9 mouse cellular contexts compared by ENCODE assay signal in genomic region chr9:119976704-119977556, GRCm38 (mm10). TPM values are rescaled to one million over a fixed set of nuclear protein-coding genes. Genes with fewer than 3 reads are reported as not detected.
A peak's percentile ranks its signal among the peaks of the same experiment; 100 is the strongest.
DNase-seq lines count a peak whose midpoint lies in the region; ATAC-seq and TF ChIP-seq lines count a peak whose summit lies in the region.
"Had no signal": no experiment of that assay in that cellular context is flagged by ENCODE, and none has a peak within 500 bp of the region (broad histone marks: within the 10 kb centered on the region; RNA-seq: fewer than 3 reads in every experiment).

No protein-coding gene starts in this region.

- no peak for ATAC-seq in liver, embryonic 12.5 days
- ATAC-seq in monocyte, adult 5-6 weeks (replicated peaks; ENCODE audit: insufficient number of reproducible peaks, low FRiP score, low TSS enrichment, poor library complexity, severe bottlenecking) = no peak

- H3K4me1 ChIP-seq in liver, embryonic 12.5 days = peaks cover 57% of the 10 kb centered on the region

- WGBS in liver, embryonic 12.5 days (ENCODE audit: insufficient replicate concordance) = 11% methylated on average over 17 of the region's 17 CpGs

- DNase-seq in heart, adult 11 months = peak; percentile 91
- DNase-seq in heart, adult 8-10 months (ENCODE audit: low spot score) = no peak
- peak; percentile 30 to 44 for DNase-seq in spleen, adult 18-20 months
- DNase-seq in spleen, postnatal 14 days (ENCODE audit: low spot score in 2 of 2) = no peak
- peak; percentile 56 for DNase-seq in thymus, postnatal 4 days
- DNase-seq in gastrocnemius, adult 2 months = no peak
- DNase-seq: gastrocnemius, postnatal 25 days had no signal

- H3K27ac ChIP-seq in liver, embryonic 12.5 days = peak overlapping the region; percentile 45; the same call in 1 of the 2 replicates
- no peak overlapping the region for H3K27ac ChIP-seq in gastrocnemius, adult 2 months

- peak overlapping the region; percentile 25 for H3K4me3 ChIP-seq in liver, embryonic 12.5 days
- no peak overlapping the region for H3K4me3 ChIP-seq in gastrocnemius, adult 2 months

- intact Hi-C loops in gastrocnemius, adult 2 months (cut with DNase I) = no loop called here

- H3K9ac ChIP-seq in liver, embryonic 12.5 days = no peak overlapping the region

- peaks cover 30% of the 10 kb centered on the region for H3K36me3 ChIP-seq in liver, embryonic 12.5 days

- no peaks in the 10 kb centered on the region for H3K9me3 ChIP-seq in liver, embryonic 12.5 days (replicated peaks)

- no peaks in the 10 kb centered on the region for H3K27me3 ChIP-seq in liver, embryonic 12.5 days (replicated peaks)

- TF ChIP-seq CTCF in gastrocnemius, adult 2 months (IDR thresholded peaks at IDR 0.05) = no peak

- peak overlapping the region; percentile 44 for H3K4me2 ChIP-seq in liver, embryonic 12.5 days

RNA-seq across cellular contexts. Expression of gene Csrnp1, which starts 7.5 kb away (rescaled TPM):
- 10 to 100 TPM; 10.9 to 32.1 (median 16.1) TPM for total RNA-seq in heart, adult 8-10 months (2022)
- polyA plus RNA-seq in liver, embryonic 12.5 days (2016; fragmentation: Nextera tagmentation; extraction: Ambion mirVana) = 1.5 and 1.9 TPM in 2 replicates
- 10 to 100 TPM in 1 of 2 experiments, 1 to 10 TPM in 1; 5.9 to 12.0 TPM for total RNA-seq in gastrocnemius, adult 2 months (2021)
- total RNA-seq in monocyte, adult 5-6 weeks (2017) = 46.8 to 67.3 TPM (median 52.6 TPM) in 3 replicates

RNA-seq across cellular contexts. Expression of gene Ttc21a, which starts 39.5 kb away (rescaled TPM):
- total RNA-seq in heart, adult 8-10 months (2022) = under 1 TPM in 1 of 4 experiments, not detected in 3; 0.09 TPM
- polyA plus RNA-seq in liver, embryonic 12.5 days (2016; fragmentation: Nextera tagmentation; extraction: Ambion mirVana) = 0.06 and 0.07 TPM in 2 replicates
- total RNA-seq in gastrocnemius, adult 2 months (2021) = not detected
- not detected in 3 replicates for total RNA-seq in monocyte, adult 5-6 weeks (2017)
- total RNA-seq: gastrocnemius, postnatal 25 days had no signal

RNA-seq across cellular contexts. Expression of gene Gorasp1, which starts 39.6 kb away (rescaled TPM):
- total RNA-seq in heart, adult 8-10 months (2022) = 10 to 100 TPM; 35.0 to 41.4 (median 37.9) TPM
- 14.9 and 15.9 TPM in 2 replicates for polyA plus RNA-seq in liver, embryonic 12.5 days (2016; fragmentation: Nextera tagmentation; extraction: Ambion mirVana)
- total RNA-seq in gastrocnemius, adult 2 months (2021) = 10 to 100 TPM; 20.5 to 21.4 TPM
- total RNA-seq in monocyte, adult 5-6 weeks (2017) = 1.2 to 1.9 TPM (median 1.8 TPM) in 3 replicates

RNA-seq across cellular contexts. Expression of gene Xirp1, which starts 46.5 kb away (rescaled TPM):
- 100 to 1,000 TPM; 130 to 157 (median 141) TPM for total RNA-seq in heart, adult 8-10 months (2022)
- polyA plus RNA-seq in liver, embryonic 12.5 days (2016; fragmentation: Nextera tagmentation; extraction: Ambion mirVana) = 0.02 and 0.07 TPM in 2 replicates
- 100 to 1,000 TPM in 1 of 2 experiments, 10 to 100 TPM in 1; 70.1 to 116 TPM for total RNA-seq in gastrocnemius, adult 2 months (2021)
- 0.76 to 2.0 TPM (median 1.7 TPM) in 3 replicates for total RNA-seq in monocyte, adult 5-6 weeks (2017)

Comparison
In these comparisons a context has a peak if more than half of its experiments do, and no peak if none do; other contexts are left out.
1. DNase-seq: peak in heart, adult 11 months (single experiment), spleen, adult 18-20 months (2 of 2) and thymus, postnatal 4 days (single experiment); none in heart, adult 8-10 months (single experiment), spleen, postnatal 14 days (0 of 2) and gastrocnemius, adult 2 months (single experiment).